Comparison of ENCODE assay signal across 22 mouse cellular contexts in genomic region chr3:59062141-59062540, GRCm38 (mm10). TPM values are rescaled to one million over a fixed set of nuclear protein-coding genes. Genes with fewer than 3 reads are reported as not detected.
"Had no signal": no experiment of that assay in that cellular context is flagged by ENCODE, and none has a peak within 500 bp of the region (broad histone marks: within the 10 kb centered on the region; RNA-seq: fewer than 3 reads in every experiment).

No protein-coding gene starts in this region.

- ATAC-seq: midbrain, embryonic 15.5 days had no signal

- H3K9me3 ChIP-seq: liver, embryonic 13.5 days; midbrain, embryonic 12.5 days; midbrain, embryonic 15.5 days; neural tube, embryonic 12.5 days; neural tube, embryonic 15.5 days; stomach, embryonic 15.5 days had no signal

- H3K36me3 ChIP-seq: liver, embryonic 13.5 days; midbrain, embryonic 12.5 days; midbrain, embryonic 15.5 days; neural tube, embryonic 12.5 days; neural tube, embryonic 15.5 days; stomach, embryonic 15.5 days had no signal

- H3K4me3 ChIP-seq: layer of hippocampus, adult 2 months; liver, embryonic 13.5 days; midbrain, embryonic 12.5 days; midbrain, embryonic 15.5 days; neural tube, embryonic 12.5 days; neural tube, embryonic 15.5 days; stomach, embryonic 15.5 days had no signal

- H3K27me3 ChIP-seq: liver, embryonic 13.5 days; midbrain, embryonic 12.5 days; midbrain, embryonic 15.5 days; neural tube, embryonic 12.5 days; neural tube, embryonic 15.5 days; stomach, embryonic 15.5 days had no signal

- H3K27ac ChIP-seq: kidney, postnatal 0 days; layer of hippocampus, adult 2 months; liver, embryonic 13.5 days; midbrain, embryonic 12.5 days; midbrain, embryonic 15.5 days; neural tube, embryonic 12.5 days; neural tube, embryonic 15.5 days; stomach, embryonic 15.5 days had no signal

- DNase-seq: kidney, postnatal 25 days; layer of hippocampus, adult 9-11 months; liver, embryonic 13.5 days; lung, adult 2 months; lung, postnatal 14 days; lung, postnatal 4 days; retina, postnatal 1 day; right cerebral cortex, postnatal 25 days; spleen, adult 18-20 months; thymus, adult 2 months; thymus, postnatal 14 days; thymus, postnatal 4 days had no signal

- H3K4me1 ChIP-seq: stomach, embryonic 15.5 days had no signal

- H3K9ac ChIP-seq: liver, embryonic 13.5 days; midbrain, embryonic 12.5 days; midbrain, embryonic 15.5 days; neural tube, embryonic 12.5 days; neural tube, embryonic 15.5 days; stomach, embryonic 15.5 days had no signal

RNA-seq across cellular contexts. Expression of gene Gpr171, which starts 39.5 kb away (rescaled TPM):
- total RNA-seq: layer of hippocampus, adult 2 months; layer of hippocampus, postnatal 25 days; left cerebral cortex, adult 18-20 months; left cerebral cortex, postnatal 36 days had no signal
